Mouse (Mus musculus): ENCODE results near the gene Prkcb. TPM values are rescaled to one million over a fixed set of nuclear protein-coding genes. Genes with fewer than 3 reads are reported as not detected.

The Prkcb gene
- polyA plus RNA-seq, 1 experiment from 2014 or later: 4.8 TPM

GRCm38 (mm10) chr7:122477566-122478564 lies 189.3 kb downstream of the Prkcb start:
- WGBS: 10% methylated on average over 21 of the region's 21 CpGs
- no peak overlapping the region for H3K4me3 ChIP-seq (ENCODE audit: low read length)
- H3K27ac ChIP-seq (ENCODE audit: low read length): no peak overlapping the region
- H3K27me3 ChIP-seq (ENCODE audit: insufficient read depth, low read length): no peaks in the 10 kb centered on the region
- no peak overlapping the region for H3K4me2 ChIP-seq (replicated peaks; ENCODE audit: low read depth, low read length)
- 0 out of 2 replicates have a peak, but pooled peaks cover 5% of the 10 kb centered on the region for H3K4me1 ChIP-seq (ENCODE audit: insufficient read depth, low read length)
- H3K36me3 ChIP-seq (ENCODE audit: insufficient read depth, low read length): no peaks in the 10 kb centered on the region
- no peak for ATAC-seq (ENCODE audit: low FRiP score, low TSS enrichment)
- no peak overlapping the region for H3K9ac ChIP-seq (replicated peaks; ENCODE audit: low read length)
- peaks cover 6% of the 10 kb centered on the region; the same call in 1 of the 2 replicates for H3K9me3 ChIP-seq (ENCODE audit: low read length)

- Histone ChIP-seq H3K27me3 (ENCODE audit: insufficient read depth, low read length) (no peaks in the 10 kb centered on the region), H3K4me1 (ENCODE audit: insufficient read depth, low read length) (no peaks in the 10 kb centered on the region), H3K4me3 (ENCODE audit: low read length) (no peak overlapping the region), H3K27ac (ENCODE audit: low read length) (no peak overlapping the region), H3K4me2 (replicated peaks; ENCODE audit: low read depth, low read length) (no peak overlapping the region), H3K9ac (replicated peaks; ENCODE audit: low read length) (no peak overlapping the region), H3K36me3 (ENCODE audit: insufficient read depth, low read length) (no peaks in the 10 kb centered on the region), H3K9me3 (ENCODE audit: low read length) (no peaks in the 10 kb centered on the region)
- 76% methylated on average over 8 of the region's 8 CpGs for WGBS
- no peak for ATAC-seq (ENCODE audit: low FRiP score, low TSS enrichment)
Observed at GRCm38 (mm10) chr7:122483949-122484348, 195.4 kb downstream of the Prkcb start.

GRCm38 (mm10) chr7:122487929-122488571 lies 199.5 kb downstream of the Prkcb start:
- Histone ChIP-seq H3K4me3 (ENCODE audit: low read length) (no peak overlapping the region), H3K9me3 (ENCODE audit: low read length) (no peaks in the 10 kb centered on the region), H3K4me2 (replicated peaks; ENCODE audit: low read depth, low read length) (no peak overlapping the region), H3K9ac (replicated peaks; ENCODE audit: low read length) (no peak overlapping the region), H3K4me1 (ENCODE audit: insufficient read depth, low read length) (no peaks in the 10 kb centered on the region), H3K27ac (ENCODE audit: low read length) (no peak overlapping the region), H3K27me3 (ENCODE audit: insufficient read depth, low read length) (no peaks in the 10 kb centered on the region), H3K36me3 (ENCODE audit: insufficient read depth, low read length) (no peaks in the 10 kb centered on the region)
- 58% methylated on average over 11 of the region's 11 CpGs for WGBS
- ATAC-seq (ENCODE audit: low FRiP score, low TSS enrichment): no peak

- WGBS: 83% methylated on average over 8 of the region's 8 CpGs
- no peak for ATAC-seq (ENCODE audit: low FRiP score, low TSS enrichment)
Observed at GRCm38 (mm10) chr7:122492041-122492440, 203.5 kb downstream of the Prkcb start.

GRCm38 (mm10) chr7:122492936-122493335 lies 204.4 kb downstream of the Prkcb start:
- H3K4me2 ChIP-seq (replicated peaks; ENCODE audit: low read depth, low read length): no peak overlapping the region
- no peaks in the 10 kb centered on the region for H3K9me3 ChIP-seq (ENCODE audit: low read length)
- no peak for ATAC-seq (ENCODE audit: low FRiP score, low TSS enrichment)
- no peak overlapping the region for H3K4me3 ChIP-seq (ENCODE audit: low read length)
- H3K9ac ChIP-seq (replicated peaks; ENCODE audit: low read length): no peak overlapping the region
- H3K4me1 ChIP-seq (ENCODE audit: insufficient read depth, low read length): no peaks in the 10 kb centered on the region
- H3K27me3 ChIP-seq (ENCODE audit: insufficient read depth, low read length): no peaks in the 10 kb centered on the region
- WGBS: 83% methylated on average over 9 of the region's 9 CpGs
- no peak overlapping the region for H3K27ac ChIP-seq (ENCODE audit: low read length)
- H3K36me3 ChIP-seq (ENCODE audit: insufficient read depth, low read length): no peaks in the 10 kb centered on the region

More at GRCm38 (mm10) chr7:122492041-122492440, 203.5 kb downstream of the Prkcb start:
- no peak overlapping the region for H3K27ac ChIP-seq (ENCODE audit: low read length)
- no peak overlapping the region for H3K4me2 ChIP-seq (replicated peaks; ENCODE audit: low read depth, low read length)
- H3K36me3 ChIP-seq (ENCODE audit: insufficient read depth, low read length): no peaks in the 10 kb centered on the region
- no peaks in the 10 kb centered on the region for H3K4me1 ChIP-seq (ENCODE audit: insufficient read depth, low read length)
- no peaks in the 10 kb centered on the region for H3K9me3 ChIP-seq (ENCODE audit: low read length)
- no peaks in the 10 kb centered on the region for H3K27me3 ChIP-seq (ENCODE audit: insufficient read depth, low read length)
- no peak overlapping the region for H3K9ac ChIP-seq (replicated peaks; ENCODE audit: low read length)
- no peak overlapping the region for H3K4me3 ChIP-seq (ENCODE audit: low read length)

GRCm38 (mm10) chr7:122494088-122494487 lies 205.5 kb downstream of the Prkcb start:
- H3K4me3 ChIP-seq (ENCODE audit: low read length): no peak overlapping the region
- H3K27ac ChIP-seq (ENCODE audit: low read length): no peak overlapping the region
- no peaks in the 10 kb centered on the region for H3K4me1 ChIP-seq (ENCODE audit: insufficient read depth, low read length)
- no peaks in the 10 kb centered on the region for H3K9me3 ChIP-seq (ENCODE audit: low read length)
- no peaks in the 10 kb centered on the region for H3K36me3 ChIP-seq (ENCODE audit: insufficient read depth, low read length)
- WGBS: 23% methylated on average over 3 of the region's 3 CpGs
- ATAC-seq (ENCODE audit: low FRiP score, low TSS enrichment): no peak
- H3K4me2 ChIP-seq (replicated peaks; ENCODE audit: low read depth, low read length): no peak overlapping the region
- no peaks in the 10 kb centered on the region for H3K27me3 ChIP-seq (ENCODE audit: insufficient read depth, low read length)
- H3K9ac ChIP-seq (replicated peaks; ENCODE audit: low read length): no peak overlapping the region

- H3K9ac ChIP-seq (replicated peaks; ENCODE audit: low read length): no peak overlapping the region
- H3K9me3 ChIP-seq (ENCODE audit: low read length): no peaks in the 10 kb centered on the region
- no peak overlapping the region for H3K4me2 ChIP-seq (replicated peaks; ENCODE audit: low read depth, low read length)
- no peaks in the 10 kb centered on the region for H3K36me3 ChIP-seq (ENCODE audit: insufficient read depth, low read length)
- H3K4me1 ChIP-seq (ENCODE audit: insufficient read depth, low read length): no peaks in the 10 kb centered on the region
- H3K4me3 ChIP-seq (ENCODE audit: low read length): no peak overlapping the region
- WGBS: 70% methylated on average over 8 of the region's 8 CpGs
- no peak for ATAC-seq (ENCODE audit: low FRiP score, low TSS enrichment)
- no peak overlapping the region for H3K27ac ChIP-seq (ENCODE audit: low read length)
- H3K27me3 ChIP-seq (ENCODE audit: insufficient read depth, low read length): no peaks in the 10 kb centered on the region
Observed at GRCm38 (mm10) chr7:122497516-122497915, 209.0 kb downstream of the Prkcb start.

- H3K9ac ChIP-seq (replicated peaks; ENCODE audit: low read length): no peak overlapping the region
- ATAC-seq (ENCODE audit: low FRiP score, low TSS enrichment): no peak
- H3K36me3 ChIP-seq (ENCODE audit: insufficient read depth, low read length): no peaks in the 10 kb centered on the region
- no peak overlapping the region for H3K27ac ChIP-seq (ENCODE audit: low read length)
- H3K4me2 ChIP-seq (replicated peaks; ENCODE audit: low read depth, low read length): no peak overlapping the region
- H3K4me3 ChIP-seq (ENCODE audit: low read length): no peak overlapping the region
- no peaks in the 10 kb centered on the region for H3K4me1 ChIP-seq (ENCODE audit: insufficient read depth, low read length)
- no peaks in the 10 kb centered on the region for H3K9me3 ChIP-seq (ENCODE audit: low read length)
- 37% methylated on average over 5 of the region's 5 CpGs for WGBS
- no peaks in the 10 kb centered on the region for H3K27me3 ChIP-seq (ENCODE audit: insufficient read depth, low read length)
Observed at GRCm38 (mm10) chr7:122498461-122498860, 209.9 kb downstream of the Prkcb start.

GRCm38 (mm10) chr7:122499743-122500597 lies 211.4 kb downstream of the Prkcb start:
- Histone ChIP-seq H3K4me2 (replicated peaks; ENCODE audit: low read depth, low read length) (no peak overlapping the region), H3K9ac (replicated peaks; ENCODE audit: low read length) (no peak overlapping the region), H3K27ac (ENCODE audit: low read length) (no peak overlapping the region), H3K9me3 (ENCODE audit: low read length) (no peaks in the 10 kb centered on the region), H3K4me1 (ENCODE audit: insufficient read depth, low read length) (no peaks in the 10 kb centered on the region), H3K27me3 (ENCODE audit: insufficient read depth, low read length) (no peaks in the 10 kb centered on the region), H3K4me3 (ENCODE audit: low read length) (no peak overlapping the region), H3K36me3 (ENCODE audit: insufficient read depth, low read length) (no peaks in the 10 kb centered on the region)
- ATAC-seq (ENCODE audit: low FRiP score, low TSS enrichment): no peak
- WGBS: 83% methylated on average over 9 of the region's 9 CpGs

Measured in kidney, embryonic 16.5 days (tissue).